Mouse (Mus musculus): ENCODE data around the gene Cog4.

DNA sequence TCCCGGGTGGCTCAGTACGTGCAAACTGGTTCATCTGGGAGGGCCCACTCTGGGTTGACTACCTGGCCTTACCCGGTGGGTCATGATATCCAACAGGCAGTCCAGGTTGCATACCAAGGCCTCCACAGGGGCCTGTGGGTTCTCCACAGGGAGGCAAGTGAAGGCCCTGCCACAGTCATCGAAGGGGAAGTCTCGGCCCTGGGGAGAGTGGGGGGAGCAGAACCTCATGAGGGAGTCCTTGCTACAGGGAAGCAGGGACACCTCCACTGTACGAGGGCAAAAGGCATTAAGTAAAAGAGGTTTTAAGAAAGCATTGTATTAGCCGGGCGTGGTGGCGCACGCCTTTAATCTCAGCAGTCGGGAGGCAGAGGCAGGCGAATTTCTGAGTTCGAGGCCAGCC lies 49.4 kb downstream of the Cog4 start:
- TF ChIP-seq MAX (IDR thresholded peaks at IDR 0.05; ENCODE audit: low read length) = no peak
- no peak for TF ChIP-seq TBP (conservative IDR thresholded peaks at IDR 0.05; ENCODE audit: low read depth, low read length)
- no peak for TF ChIP-seq CTCF (conservative IDR thresholded peaks at IDR 0.05 in 1 of 2, IDR thresholded peaks at IDR 0.05 in 1 of 2; ENCODE audit: low read depth in 2 of 2, low read length in 2 of 2)
- no peak for TF ChIP-seq ZNF384 (IDR thresholded peaks at IDR 0.05; ENCODE audit: low read depth, low read length)
